ENCODE assay signal across 21 mouse cellular contexts in the genomic region with DNA sequence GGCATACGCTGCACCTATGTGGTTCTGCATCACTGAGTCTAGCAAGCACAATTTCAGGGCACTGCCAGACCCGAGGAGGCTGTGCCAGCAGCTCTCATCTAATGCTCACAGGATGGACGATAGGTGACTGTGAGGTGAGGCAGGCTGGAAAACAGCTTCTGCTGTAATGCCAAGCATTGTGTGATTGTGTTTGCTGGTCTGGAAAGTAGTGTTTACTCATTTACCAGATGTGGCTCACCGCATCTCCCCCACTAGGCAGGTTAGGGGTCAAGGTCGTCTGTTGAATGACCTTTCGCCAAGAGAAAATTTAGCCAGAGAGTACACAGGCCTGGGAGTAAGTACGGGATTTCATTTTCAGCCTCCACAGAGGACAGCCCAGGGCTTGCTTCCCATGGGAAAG.
DNase-seq lines count a peak whose midpoint lies in the region; ATAC-seq lines count a peak whose summit lies in the region.
"Had no signal": no experiment of that assay in that cellular context is flagged by ENCODE, and none has a peak within 500 bp of the region (broad histone marks: within the 10 kb centered on the region; RNA-seq: fewer than 3 reads in every experiment).

No protein-coding gene starts in this region.

- peak; percentile 30 for DNase-seq in ES-CJ7 (ENCODE audit: low read depth, low spot score)
- peak; percentile 45 for DNase-seq in R1 (ENCODE audit: low read depth, low spot score)
- peak; percentile 82 for DNase-seq in kidney, adult 9 months
- DNase-seq in kidney, postnatal 25 days = peak; percentile 43 to 63
- DNase-seq in T-cell, adult 2 months (ENCODE audit: low spot score) = no peak
- DNase-seq in frontal cortex, postnatal 14 days (ENCODE audit: low spot score in 2 of 2) = no peak
- DNase-seq: adrenal gland, postnatal 36 days; cerebellum, adult 9-10 months; heart, postnatal 36 days; liver, embryonic 13.5 days; lung, embryonic 14.5 days; lung, postnatal 36 days; midbrain, embryonic 14.5 days; right cerebral cortex, postnatal 14 days had no signal

- no peak overlapping the region for H3K27ac ChIP-seq in intestine, embryonic 15.5 days
- H3K27ac ChIP-seq: embryonic facial prominence, embryonic 12.5 days; forebrain, embryonic 12.5 days; heart, embryonic 15.5 days; hindbrain, embryonic 14.5 days; liver, embryonic 13.5 days; neural tube, embryonic 12.5 days had no signal

- H3K27me3 ChIP-seq in intestine, embryonic 15.5 days (replicated peaks) = no peaks in the 10 kb centered on the region
- H3K27me3 ChIP-seq: embryonic facial prominence, embryonic 12.5 days; forebrain, embryonic 12.5 days; heart, embryonic 15.5 days; liver, embryonic 13.5 days; neural tube, embryonic 12.5 days had no signal

- H3K4me2 ChIP-seq in intestine, embryonic 15.5 days (replicated peaks) = no peak overlapping the region
- H3K4me2 ChIP-seq: embryonic facial prominence, embryonic 12.5 days; forebrain, embryonic 12.5 days; heart, embryonic 15.5 days; hindbrain, embryonic 14.5 days; liver, embryonic 13.5 days; lung, embryonic 14.5 days; neural tube, embryonic 12.5 days had no signal

- H3K4me1 ChIP-seq in intestine, embryonic 15.5 days (replicated peaks) = no peaks in the 10 kb centered on the region
- H3K4me1 ChIP-seq: embryonic facial prominence, embryonic 12.5 days; forebrain, embryonic 12.5 days; heart, embryonic 15.5 days; liver, embryonic 13.5 days; megakaryocyte, embryonic 14.5 days; neural tube, embryonic 12.5 days had no signal

- WGBS in intestine, embryonic 15.5 days = 70% methylated on average over 7 of the region's 7 CpGs

- H3K9ac ChIP-seq in intestine, embryonic 15.5 days = no peak overlapping the region
- H3K9ac ChIP-seq: embryonic facial prominence, embryonic 12.5 days; forebrain, embryonic 12.5 days; heart, embryonic 15.5 days; hindbrain, embryonic 14.5 days; liver, embryonic 13.5 days; lung, embryonic 14.5 days; neural tube, embryonic 12.5 days had no signal

- H3K4me3 ChIP-seq in intestine, embryonic 15.5 days (replicated peaks) = no peak overlapping the region
- H3K4me3 ChIP-seq: embryonic facial prominence, embryonic 12.5 days; forebrain, embryonic 12.5 days; heart, embryonic 15.5 days; liver, embryonic 13.5 days; megakaryocyte, embryonic 14.5 days; neural tube, embryonic 12.5 days had no signal

- H3K36me3 ChIP-seq in intestine, embryonic 15.5 days = no peaks in the 10 kb centered on the region
- H3K36me3 ChIP-seq: embryonic facial prominence, embryonic 12.5 days; forebrain, embryonic 12.5 days; liver, embryonic 13.5 days had no signal

- H3K9me3 ChIP-seq in intestine, embryonic 15.5 days = no peaks in the 10 kb centered on the region
- H3K9me3 ChIP-seq: embryonic facial prominence, embryonic 12.5 days; forebrain, embryonic 12.5 days; heart, embryonic 15.5 days; liver, embryonic 13.5 days; megakaryocyte, embryonic 14.5 days; neural tube, embryonic 12.5 days had no signal

- no peak for ATAC-seq in intestine, embryonic 15.5 days

Comparison
In these comparisons a context has a peak if more than half of its experiments do, and no peak if none do; other contexts are left out.
1. DNase-seq: peak in ES-CJ7 (single experiment), R1 (single experiment), kidney, adult 9 months (single experiment) and kidney, postnatal 25 days (2 of 2); none in T-cell, adult 2 months (single experiment) and frontal cortex, postnatal 14 days (0 of 2).